Mouse (Mus musculus): Measurements from ENCODE around the gene Chrnb2. TPM values are rescaled to one million over a fixed set of nuclear protein-coding genes. Genes with fewer than 3 reads are reported as not detected.

The Chrnb2 gene
- polyA plus RNA-seq, 1 experiment from 2014 or later = 26.8 TPM

- H3K4me3 ChIP-seq = peak overlapping the region; percentile 99
- H3K27me3 ChIP-seq = no peaks in the 10 kb centered on the region
- peak overlapping the region; percentile 97; the same call in 1 of the 2 replicates for H3K27ac ChIP-seq
- peak overlapping the region; percentile 90 for H3K4me2 ChIP-seq (replicated peaks)
- H3K9ac ChIP-seq = peak overlapping the region; percentile 99
- no peak for ATAC-seq (ENCODE audit: low FRiP score)
- H3K4me1 ChIP-seq = peaks cover 35% of the 10 kb centered on the region
- H3K36me3 ChIP-seq = peaks cover 30% of the 10 kb centered on the region
- 58% methylated on average over 15 of the region's 15 CpGs for WGBS
- H3K9me3 ChIP-seq (replicated peaks) = no peaks in the 10 kb centered on the region
Measured at GRCm38 (mm10) chr3:89774236-89774960, 10.0 kb upstream of the Chrnb2 start.

- H3K4me1 ChIP-seq = peaks cover 35% of the 10 kb centered on the region
- peak; percentile 35 for ATAC-seq (ENCODE audit: low FRiP score)
- H3K36me3 ChIP-seq = peaks cover 24% of the 10 kb centered on the region
- peak overlapping the region; percentile 90 for H3K4me2 ChIP-seq (replicated peaks)
- peak overlapping the region; percentile 99 for H3K9ac ChIP-seq
- no peaks in the 10 kb centered on the region for H3K27me3 ChIP-seq
- peak overlapping the region; percentile 97 for H3K27ac ChIP-seq
- no peaks in the 10 kb centered on the region for H3K9me3 ChIP-seq (replicated peaks)
- WGBS = under 1% methylated on average over 20 of the region's 37 CpGs
- peak overlapping the region; percentile 99 for H3K4me3 ChIP-seq
Measured at GRCm38 (mm10) chr3:89773740-89774211, 9.3 kb upstream of the Chrnb2 start.

GRCm38 (mm10) chr3:89772968-89773709, 8.7 kb upstream of the Chrnb2 start, which contains the start of gene Ube2q1:
Gene Ube2q1 (plus strand): TSS chr3:89773616.
- ATAC-seq (ENCODE audit: low FRiP score) = peak; percentile 95
- Histone ChIP-seq H3K9ac (peak within 1 kb of the TSS; percentile 99), H3K27me3 (no peaks in the 10 kb centered on the region), H3K9me3 (replicated peaks) (no peaks in the 10 kb centered on the region), H3K4me2 (replicated peaks) (peak within 1 kb of the TSS; percentile 90), H3K4me3 (peak within 1 kb of the TSS; percentile 99), H3K27ac (peak within 1 kb of the TSS; percentile 97), H3K4me1 (peaks cover 35% of the 10 kb centered on the region), H3K36me3 (peaks cover 18% of the 10 kb centered on the region)
- WGBS = under 1% methylated on average over 69 of the region's 90 CpGs

DNA sequence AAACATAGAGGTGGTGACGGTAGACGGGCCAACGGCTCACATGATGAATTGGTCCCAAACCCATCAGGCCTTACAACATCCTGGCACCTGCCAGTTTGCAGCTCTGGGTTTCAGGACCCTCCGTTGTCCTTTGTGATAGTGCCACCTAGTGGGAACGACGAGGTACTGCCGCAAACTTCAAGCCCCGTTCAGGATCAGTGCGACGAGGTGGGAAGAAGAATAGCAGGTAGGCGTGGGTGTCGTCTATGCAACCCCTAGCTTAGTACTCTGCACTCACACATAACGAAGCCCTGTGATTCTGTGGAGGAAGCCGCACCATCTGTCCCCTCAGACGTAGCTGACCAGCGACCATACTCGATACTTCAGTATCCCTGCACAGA, 8.1 kb upstream of the Chrnb2 start:
- H3K4me3 ChIP-seq = peak overlapping the region; percentile 99
- H3K36me3 ChIP-seq = peaks cover 13% of the 10 kb centered on the region
- WGBS = 2% methylated on average over 17 of the region's 17 CpGs
- ATAC-seq (ENCODE audit: low FRiP score) = peak; percentile 79
- H3K9me3 ChIP-seq (replicated peaks) = no peaks in the 10 kb centered on the region
- peak overlapping the region; percentile 90 for H3K4me2 ChIP-seq (replicated peaks)
- H3K27ac ChIP-seq = peak overlapping the region; percentile 97
- peaks cover 35% of the 10 kb centered on the region for H3K4me1 ChIP-seq
- H3K9ac ChIP-seq = peak overlapping the region; percentile 99
- H3K27me3 ChIP-seq = no peaks in the 10 kb centered on the region

DNA sequence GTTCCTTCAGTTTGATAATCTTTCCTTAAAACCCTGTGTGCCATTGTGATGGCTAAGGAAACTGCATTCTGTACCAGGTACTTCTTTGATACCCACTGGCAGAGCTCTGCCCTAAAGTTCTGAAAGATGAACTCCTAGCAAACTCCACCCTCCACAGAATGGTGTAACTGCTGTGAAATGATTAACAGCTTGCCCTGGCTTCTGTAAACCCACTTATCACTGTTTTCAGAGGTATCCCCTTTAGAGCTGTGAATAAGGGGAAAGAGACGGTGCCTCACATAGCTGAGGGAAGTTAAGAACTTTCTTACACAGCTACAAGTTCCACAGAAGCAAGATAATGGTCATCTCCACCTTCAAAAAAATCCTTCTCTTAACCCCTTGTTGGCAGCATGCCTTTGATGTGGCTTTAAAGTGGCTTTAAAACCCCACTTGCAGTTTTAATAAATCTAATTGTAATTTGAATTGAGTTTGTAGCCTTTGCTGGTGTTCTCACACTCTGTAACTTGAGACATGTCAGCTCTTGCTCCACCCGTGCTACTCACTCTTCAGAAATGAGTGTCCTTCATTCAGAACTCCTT, 6.1 kb upstream of the Chrnb2 start:
- no peak overlapping the region for H3K9ac ChIP-seq

GRCm38 (mm10) chr3:89769584-89769983, 5.2 kb upstream of the Chrnb2 start:
- Histone ChIP-seq H3K9ac (no peak overlapping the region), H3K27ac (no peak overlapping the region), H3K4me3 (no peak overlapping the region), H3K27me3 (no peaks in the 10 kb centered on the region; the same call in 1 of the 2 replicates), H3K9me3 (replicated peaks) (no peaks in the 10 kb centered on the region), H3K4me2 (replicated peaks) (no peak overlapping the region), H3K36me3 (no peaks in the 10 kb centered on the region), H3K4me1 (peaks cover 25% of the 10 kb centered on the region)
- ATAC-seq (ENCODE audit: low FRiP score) = no peak
- WGBS = 77% methylated on average over 7 of the region's 7 CpGs

More for the DNA sequence above, 6.1 kb upstream of the Chrnb2 start:
- H3K4me1 ChIP-seq = peaks cover 29% of the 10 kb centered on the region
- WGBS = 64% methylated on average over 2 of the region's 2 CpGs
- no peak overlapping the region for H3K4me3 ChIP-seq
- H3K27me3 ChIP-seq = no peaks in the 10 kb centered on the region; the same call in 1 of the 2 replicates
- H3K27ac ChIP-seq = no peak overlapping the region
- H3K9me3 ChIP-seq (replicated peaks) = no peaks in the 10 kb centered on the region
- H3K36me3 ChIP-seq = no peaks in the 10 kb centered on the region
- H3K4me2 ChIP-seq (replicated peaks) = no peak overlapping the region
- ATAC-seq (ENCODE audit: low FRiP score) = no peak

DNA sequence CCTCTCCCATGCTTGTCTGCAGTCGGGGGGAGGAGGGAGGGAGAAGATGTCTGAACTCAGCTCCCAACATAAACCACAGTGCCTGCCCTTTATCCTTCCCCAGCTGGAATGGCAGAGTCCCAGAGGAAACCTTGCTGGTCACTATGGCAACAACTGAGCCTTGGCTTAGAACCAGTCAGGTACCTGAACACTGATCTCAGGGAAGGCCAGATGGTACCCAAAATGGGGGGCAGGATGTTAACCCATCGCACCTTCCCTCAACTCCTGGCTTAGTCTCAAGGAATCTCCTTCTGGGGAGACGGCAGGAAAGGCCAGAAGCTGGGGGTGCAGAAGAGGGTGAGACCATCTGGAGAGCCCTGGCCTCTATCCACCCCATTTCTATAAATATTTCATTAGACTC, 4.6 kb downstream of the Chrnb2 start:
- H3K9me3 ChIP-seq (replicated peaks) = no peaks in the 10 kb centered on the region
- WGBS = 78% methylated on average over 2 of the region's 3 CpGs
- peak overlapping the region; percentile 20 for H3K4me3 ChIP-seq
- H3K4me1 ChIP-seq = peaks cover 49% of the 10 kb centered on the region
- H3K36me3 ChIP-seq = peaks cover 47% of the 10 kb centered on the region
- peak overlapping the region; percentile 53; the same call in 1 of the 2 replicates for H3K9ac ChIP-seq
- no peaks in the 10 kb centered on the region; the same call in 1 of the 2 replicates for H3K27me3 ChIP-seq
- H3K4me2 ChIP-seq (replicated peaks) = peak overlapping the region; percentile 52
- peak overlapping the region; percentile 60 for H3K27ac ChIP-seq
- 0 out of 2 replicates have a peak, but pooled peaks have one; percentile 15 for ATAC-seq (ENCODE audit: low FRiP score)

GRCm38 (mm10) chr3:89757851-89758250, 6.6 kb downstream of the Chrnb2 start:
- H3K4me2 ChIP-seq (replicated peaks) = peak overlapping the region; percentile 52; the same call in 1 of the 2 replicates
- H3K27me3 ChIP-seq = no peaks in the 10 kb centered on the region
- H3K27ac ChIP-seq = no peak overlapping the region
- no peak for ATAC-seq (ENCODE audit: low FRiP score)
- H3K4me3 ChIP-seq = no peak overlapping the region
- peaks cover 35% of the 10 kb centered on the region for H3K4me1 ChIP-seq
- H3K9ac ChIP-seq = no peak overlapping the region
- WGBS = 80% methylated on average over 2 of the region's 2 CpGs
- H3K9me3 ChIP-seq (replicated peaks) = no peaks in the 10 kb centered on the region
- peaks cover 60% of the 10 kb centered on the region for H3K36me3 ChIP-seq

GRCm38 (mm10) chr3:89755283-89755682, 9.1 kb downstream of the Chrnb2 start:
- Histone ChIP-seq H3K4me2 (replicated peaks) (no peak overlapping the region), H3K4me1 (peaks cover 34% of the 10 kb centered on the region), H3K27ac (no peak overlapping the region), H3K27me3 (no peaks in the 10 kb centered on the region), H3K4me3 (no peak overlapping the region), H3K36me3 (peaks cover 63% of the 10 kb centered on the region), H3K9me3 (replicated peaks) (no peaks in the 10 kb centered on the region), H3K9ac (no peak overlapping the region)
- ATAC-seq (ENCODE audit: low FRiP score) = no peak
- 75% methylated on average over 6 of the region's 6 CpGs for WGBS

GRCm38 (mm10) chr3:89752307-89752706, 12.1 kb downstream of the Chrnb2 start:
- H3K27me3 ChIP-seq = no peaks in the 10 kb centered on the region
- H3K9me3 ChIP-seq (replicated peaks) = no peaks in the 10 kb centered on the region
- H3K4me3 ChIP-seq = no peak overlapping the region
- no peak overlapping the region for H3K27ac ChIP-seq
- 0 out of 2 replicates have a peak, but pooled peaks cover 7% of the 10 kb centered on the region for H3K4me1 ChIP-seq
- no peak overlapping the region for H3K9ac ChIP-seq
- peaks cover 89% of the 10 kb centered on the region for H3K36me3 ChIP-seq
- no peak overlapping the region for H3K4me2 ChIP-seq (replicated peaks)
- 52% methylated on average over 1 of the region's 1 CpGs for WGBS
- no peak for ATAC-seq (ENCODE audit: low FRiP score)

DNA sequence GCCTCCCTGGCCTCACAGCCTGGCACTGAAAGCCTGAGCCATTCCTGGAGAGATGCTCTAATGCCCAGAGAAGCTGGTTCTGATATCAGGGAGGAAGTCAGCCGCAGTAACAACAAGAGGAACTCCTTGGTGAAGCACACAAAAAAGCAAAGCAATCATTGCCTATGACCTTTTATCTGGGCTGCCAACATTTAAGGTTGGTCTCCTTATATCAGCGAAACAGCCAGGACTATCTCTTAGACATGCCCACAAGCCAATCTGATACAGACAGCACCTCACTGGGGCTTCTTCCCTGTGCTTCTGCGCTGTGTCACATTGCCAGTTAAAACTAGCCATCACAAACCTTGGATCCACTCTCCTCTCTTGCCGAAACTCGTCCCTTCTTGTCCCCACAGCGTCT, 25.9 kb downstream of the Chrnb2 start:
- ATAC-seq (ENCODE audit: low FRiP score) = no peak
- 95% methylated on average over 6 of the region's 6 CpGs for WGBS
- H3K4me1 ChIP-seq = no peaks in the 10 kb centered on the region
- H3K27ac ChIP-seq = no peak overlapping the region
- H3K9me3 ChIP-seq (replicated peaks) = no peaks in the 10 kb centered on the region
- H3K4me3 ChIP-seq = no peak overlapping the region
- peaks cover 64% of the 10 kb centered on the region for H3K36me3 ChIP-seq
- no peak overlapping the region for H3K4me2 ChIP-seq (replicated peaks)
- no peaks in the 10 kb centered on the region for H3K27me3 ChIP-seq
- H3K9ac ChIP-seq = no peak overlapping the region

GRCm38 (mm10) chr3:89732091-89732490, 32.3 kb downstream of the Chrnb2 start:
- ATAC-seq (ENCODE audit: low FRiP score) = no peak
- Histone ChIP-seq H3K36me3 (peaks cover 14% of the 10 kb centered on the region), H3K27me3 (no peaks in the 10 kb centered on the region), H3K27ac (no peak overlapping the region), H3K4me2 (replicated peaks) (no peak overlapping the region), H3K9me3 (replicated peaks) (no peaks in the 10 kb centered on the region), H3K9ac (no peak overlapping the region), H3K4me3 (no peak overlapping the region), H3K4me1 (peaks cover 17% of the 10 kb centered on the region)
- WGBS = 82% methylated on average over 4 of the region's 4 CpGs
